Comparison of ENCODE assay signal across 14 mouse cellular contexts in genomic region chr12:52493281-52493681, GRCm38 (mm10). TPM values are rescaled to one million over a fixed set of nuclear protein-coding genes. Genes with fewer than 3 reads are reported as not detected.
DNase-seq lines count a peak whose midpoint lies in the region; ATAC-seq and TF ChIP-seq lines count a peak whose summit lies in the region.
"Had no signal": no experiment of that assay in that cellular context is flagged by ENCODE, and none has a peak within 500 bp of the region (broad histone marks: within the 10 kb centered on the region; RNA-seq: fewer than 3 reads in every experiment).

No protein-coding gene starts in this region.

- peaks cover 21% of the 10 kb centered on the region for H3K4me1 ChIP-seq in heart, embryonic 13.5 days
- peaks cover 9% of the 10 kb centered on the region; the same call in 1 of the 2 replicates for H3K4me1 ChIP-seq in lung, embryonic 15.5 days
- 0 out of 2 replicates have a peak, but pooled peaks cover 4% of the 10 kb centered on the region for H3K4me1 ChIP-seq in embryonic facial prominence, embryonic 15.5 days
- H3K4me1 ChIP-seq in olfactory bulb, adult 2 months (ENCODE audit: control insufficient read depth, insufficient read depth, low read length): peaks cover 4% of the 10 kb centered on the region
- H3K4me1 ChIP-seq: midbrain, embryonic 15.5 days had no signal

- no peak for TF ChIP-seq POLR2A in olfactory bulb, adult 2 months (IDR thresholded peaks at IDR 0.05; ENCODE audit: insufficient read depth, low read depth, low read length)

- no peak for TF ChIP-seq CTCF in olfactory bulb, adult 2 months (IDR thresholded peaks at IDR 0.05; ENCODE audit: insufficient read depth, low read depth, low read length)

- no peak overlapping the region for H3K9ac ChIP-seq in heart, embryonic 13.5 days
- H3K9ac ChIP-seq in lung, embryonic 15.5 days: no peak overlapping the region
- no peak overlapping the region for H3K9ac ChIP-seq in embryonic facial prominence, embryonic 15.5 days
- H3K9ac ChIP-seq: hindbrain, embryonic 13.5 days; liver, embryonic 14.5 days; midbrain, embryonic 15.5 days had no signal

- no peaks in the 10 kb centered on the region for H3K9me3 ChIP-seq in heart, embryonic 13.5 days
- H3K9me3 ChIP-seq in lung, embryonic 15.5 days: no peaks in the 10 kb centered on the region
- H3K9me3 ChIP-seq in embryonic facial prominence, embryonic 15.5 days (replicated peaks): no peaks in the 10 kb centered on the region
- H3K9me3 ChIP-seq: hindbrain, embryonic 13.5 days; midbrain, embryonic 15.5 days had no signal

- no peak for ATAC-seq in heart, embryonic 13.5 days (ENCODE audit: extremely low read depth, insufficient number of reproducible peaks, low FRiP score, low TSS enrichment)
- peak; percentile 79; the same call in 1 of the 2 replicates for ATAC-seq in lung, embryonic 15.5 days (ENCODE audit: borderline replicate concordance, extremely low read depth, low FRiP score, low TSS enrichment)
- ATAC-seq in embryonic facial prominence, embryonic 15.5 days (ENCODE audit: insufficient number of reproducible peaks, low FRiP score, low TSS enrichment, low read depth): no peak
- ATAC-seq: activated CD4-positive, CD25-positive, alpha-beta regulatory T cell, adult 4 months; midbrain, embryonic 15.5 days had no signal

- H3K27me3 ChIP-seq in heart, embryonic 13.5 days (replicated peaks): no peaks in the 10 kb centered on the region
- no peaks in the 10 kb centered on the region for H3K27me3 ChIP-seq in lung, embryonic 15.5 days
- H3K27me3 ChIP-seq in embryonic facial prominence, embryonic 15.5 days: no peaks in the 10 kb centered on the region
- H3K27me3 ChIP-seq: hindbrain, embryonic 13.5 days; midbrain, embryonic 15.5 days had no signal

- H3K4me3 ChIP-seq in heart, embryonic 13.5 days: no peak overlapping the region
- H3K4me3 ChIP-seq in lung, embryonic 15.5 days: no peak overlapping the region
- no peak overlapping the region for H3K4me3 ChIP-seq in embryonic facial prominence, embryonic 15.5 days (replicated peaks)
- no peak overlapping the region for H3K4me3 ChIP-seq in olfactory bulb, adult 2 months (ENCODE audit: insufficient read depth, low read depth, low read length)
- H3K4me3 ChIP-seq: hindbrain, embryonic 13.5 days; midbrain, embryonic 15.5 days had no signal

- H3K4me2 ChIP-seq in heart, embryonic 13.5 days: 0 out of 2 replicates have a peak overlapping the region, but pooled peaks have one; percentile 3
- H3K4me2 ChIP-seq in lung, embryonic 15.5 days: peak overlapping the region; percentile 25
- no peak overlapping the region for H3K4me2 ChIP-seq in embryonic facial prominence, embryonic 15.5 days (replicated peaks)
- H3K4me2 ChIP-seq: hindbrain, embryonic 13.5 days; midbrain, embryonic 15.5 days had no signal

- WGBS in heart, embryonic 13.5 days: 37% methylated on average over 6 of the region's 6 CpGs
- WGBS in lung, embryonic 15.5 days: 26% methylated on average over 6 of the region's 6 CpGs
- 17% methylated on average over 6 of the region's 6 CpGs for WGBS in embryonic facial prominence, embryonic 15.5 days
- 73% methylated on average over 6 of the region's 6 CpGs for WGBS in olfactory bulb, adult 2 months

- H3K27ac ChIP-seq in heart, embryonic 13.5 days (replicated peaks): peak overlapping the region; percentile 46
- H3K27ac ChIP-seq in lung, embryonic 15.5 days: peak overlapping the region; percentile 78
- H3K27ac ChIP-seq in embryonic facial prominence, embryonic 15.5 days (replicated peaks): peak overlapping the region; percentile 17; the same call in 1 of the 2 replicates
- peak overlapping the region; percentile 21; the same call in 1 of the 2 replicates for H3K27ac ChIP-seq in olfactory bulb, adult 2 months (ENCODE audit: insufficient read depth, low read depth, low read length)
- H3K27ac ChIP-seq: hindbrain, embryonic 13.5 days; liver, embryonic 14.5 days; midbrain, embryonic 15.5 days had no signal

- no peaks in the 10 kb centered on the region for H3K36me3 ChIP-seq in heart, embryonic 13.5 days
- H3K36me3 ChIP-seq in lung, embryonic 15.5 days: no peaks in the 10 kb centered on the region
- no peaks in the 10 kb centered on the region for H3K36me3 ChIP-seq in embryonic facial prominence, embryonic 15.5 days
- H3K36me3 ChIP-seq: hindbrain, embryonic 13.5 days; midbrain, embryonic 15.5 days had no signal

- no peak for DNase-seq in heart, adult 9 months (ENCODE audit: low spot score in 2 of 2)
- no peak for DNase-seq in lung, adult 18-20 months
- no peak for DNase-seq in cerebellum, adult 8-10 months
- DNase-seq in adrenal gland, postnatal 25 days: no peak
- DNase-seq: spleen, adult 18-20 months; thymus, adult 18-20 months had no signal

RNA-seq across cellular contexts. Expression of gene Arhgap5, which starts 10.5 kb away (rescaled TPM):
- 26.9 and 29.4 TPM in 2 replicates for polyA plus RNA-seq in heart, embryonic 13.5 days (2015; fragmentation: Nextera tagmentation; extraction: Ambion mirVana)
- polyA plus RNA-seq in lung, embryonic 15.5 days (2015; fragmentation: Nextera tagmentation; extraction: Ambion mirVana): 42.3 and 46.8 TPM in 2 replicates
- polyA plus RNA-seq in embryonic facial prominence, embryonic 15.5 days (2015; fragmentation: Nextera tagmentation; extraction: Ambion mirVana): 41.6 and 46.8 TPM in 2 replicates
- polyA plus RNA-seq in olfactory bulb, adult 2 months (2012; ENCODE audit: insufficient read depth, insufficient read length, low replicate concordance, missing spikeins): 125 TPM in 1 of 2 replicates, not detected in the other
- 75.8 and 81.4 TPM in 2 replicates for total RNA-seq in adrenal gland, postnatal 25 days (2021)

Comparison
In these comparisons a context has a peak if more than half of its experiments do, and no peak if none do; other contexts are left out.
1. H3K27ac ChIP-seq: peak in every context shown above with its lines; median percentile 78 in lung, embryonic 15.5 days; 46 in heart, embryonic 13.5 days; 21 in olfactory bulb, adult 2 months; 17 in embryonic facial prominence, embryonic 15.5 days.